Mouse (Mus musculus): ENCODE results near the gene Smg6.

DNA sequence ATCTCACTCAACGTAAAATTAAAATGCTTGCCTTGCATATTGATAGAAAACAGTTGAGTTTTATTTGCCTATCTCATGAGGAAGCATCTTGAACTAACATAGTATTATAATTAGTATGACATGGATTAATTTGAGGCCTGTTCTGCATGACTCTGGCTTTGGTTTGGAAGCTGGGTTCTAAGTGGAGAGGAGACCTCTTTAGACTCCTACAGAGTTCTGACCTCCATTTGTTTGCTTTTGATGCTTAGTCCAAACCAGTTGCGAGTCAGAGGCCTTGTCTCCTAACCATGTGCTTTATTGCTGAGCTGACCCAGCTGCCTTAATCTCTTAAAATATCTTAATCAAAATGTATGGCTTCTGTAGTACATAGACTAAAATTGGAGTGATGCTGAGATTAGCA is 32.0 kb downstream of the Smg6 start:
- no peak for TF ChIP-seq CTCF (IDR thresholded peaks at IDR 0.05; ENCODE audit: insufficient read depth, low read length)
- no peak for TF ChIP-seq POLR2A (IDR thresholded peaks at IDR 0.05; ENCODE audit: borderline replicate concordance, extremely low read depth, low read depth, low read length)

Data from lung, adult 2 months (tissue).